Mouse (Mus musculus) cerebellum, postnatal 14 days (tissue): ENCODE data around the gene Smpdl3b.
A peak's percentile ranks its signal among the peaks of the same experiment; 100 is the strongest.
"Not testable (repeated sequence)": the region's sequence is repeated elsewhere in the genome, so short reads cannot be mapped to it uniquely, and the experiment has no call there.

Source experiments
- DNase-seq, 2 experiments: peaks; one replicate each; pipeline ENCODE4 v3.0.0; 2021; ENCODE audit warnings: mixed read lengths in 2 of 2

Gene Smpdl3b

GRCm38 (mm10) chr4:132778562-132779201 is 21.6 kb upstream of the Smpdl3b start:
- no peak for DNase-seq

DNA sequence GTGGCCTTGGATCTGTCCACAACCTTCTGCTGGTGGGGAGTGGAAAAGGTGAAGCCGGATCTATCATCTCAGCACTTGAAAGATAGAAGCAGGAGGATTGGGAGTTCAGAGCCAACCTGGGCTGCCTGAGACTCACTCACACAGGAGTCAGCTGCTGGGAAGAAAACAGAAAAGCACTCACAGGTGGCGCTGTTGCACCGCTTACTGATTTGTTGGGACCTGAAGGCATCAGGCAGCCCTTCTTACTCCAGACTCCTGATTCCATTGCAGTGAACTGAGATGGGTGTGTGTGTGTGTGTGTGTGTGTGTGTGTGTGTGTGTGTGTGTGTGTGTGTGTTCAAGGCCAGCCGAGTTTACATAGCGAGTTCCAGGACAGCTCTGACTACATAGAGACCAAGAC is 19.7 kb upstream of the Smpdl3b start:
- DNase-seq, result peak; percentile 57 to 76

DNA sequence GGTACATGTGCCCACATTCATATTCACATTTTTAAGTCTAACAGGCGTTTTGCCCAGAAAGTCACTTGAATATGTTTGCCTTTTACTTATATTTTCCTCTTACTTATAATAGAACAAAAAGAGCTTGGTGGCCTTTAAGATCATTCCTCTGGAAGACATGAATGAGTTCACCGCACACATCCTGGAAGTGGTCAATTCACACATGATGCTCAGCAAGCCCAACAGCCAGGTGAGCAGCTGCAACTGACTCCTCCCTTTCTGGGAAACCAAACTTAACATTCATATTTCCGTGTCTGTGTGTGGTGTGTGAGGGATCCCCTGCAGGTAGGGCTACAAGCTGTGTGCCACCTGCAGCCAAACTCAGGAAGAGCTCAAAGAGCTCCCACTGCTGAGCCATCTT is 17.9 kb upstream of the Smpdl3b start:
- no peak for DNase-seq

- no peak for DNase-seq
Measured at GRCm38 (mm10) chr4:132771776-132772175, 14.7 kb upstream of the Smpdl3b start.

GRCm38 (mm10) chr4:132767914-132768876 is 11.1 kb upstream of the Smpdl3b start, which contains the start of gene Rpa2:
Gene Rpa2, plus strand, starts transcription at chr4:132768332.
- DNase-seq, result peak; percentile 99 to 100

DNA sequence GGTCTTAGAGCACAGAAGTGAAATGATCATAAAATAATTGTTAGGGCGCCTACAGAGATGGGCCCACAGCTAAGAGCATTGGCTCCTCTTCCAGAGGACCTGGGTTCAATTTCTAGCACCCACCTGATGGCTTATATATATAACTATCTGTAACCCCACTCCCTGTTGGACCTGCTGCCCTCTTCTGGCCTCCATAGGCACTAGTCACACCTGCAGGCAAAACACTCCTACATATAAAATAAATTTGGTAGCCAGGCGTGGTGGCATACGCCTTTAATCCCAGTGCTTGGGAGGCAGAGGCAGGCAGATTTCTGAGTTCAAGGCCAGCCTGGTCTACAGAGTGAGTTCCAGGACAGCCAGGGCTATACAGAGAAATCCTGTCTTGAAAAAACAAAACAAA is 6.1 kb upstream of the Smpdl3b start:
- DNase-seq, result not testable (repeated sequence)

DNA sequence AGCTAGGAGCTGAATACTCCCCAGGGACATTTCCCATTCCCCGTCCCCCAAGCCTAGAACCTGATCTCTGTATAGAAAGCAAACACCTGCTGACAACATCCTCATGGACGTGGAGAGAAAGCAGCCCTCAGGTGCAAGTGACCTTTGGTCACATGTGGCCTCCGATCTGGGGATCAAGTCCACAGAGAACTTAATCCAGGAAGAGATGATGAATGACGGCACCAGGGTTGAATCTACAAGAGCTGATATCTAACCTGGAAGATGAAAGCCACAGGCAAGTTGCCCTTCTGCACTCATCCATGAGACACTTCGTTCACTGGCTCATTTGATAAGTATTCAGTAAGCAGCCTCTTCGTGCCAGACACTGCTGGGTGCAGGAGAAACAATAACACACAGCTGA is 5.5 kb upstream of the Smpdl3b start:
- no peak for DNase-seq

DNA sequence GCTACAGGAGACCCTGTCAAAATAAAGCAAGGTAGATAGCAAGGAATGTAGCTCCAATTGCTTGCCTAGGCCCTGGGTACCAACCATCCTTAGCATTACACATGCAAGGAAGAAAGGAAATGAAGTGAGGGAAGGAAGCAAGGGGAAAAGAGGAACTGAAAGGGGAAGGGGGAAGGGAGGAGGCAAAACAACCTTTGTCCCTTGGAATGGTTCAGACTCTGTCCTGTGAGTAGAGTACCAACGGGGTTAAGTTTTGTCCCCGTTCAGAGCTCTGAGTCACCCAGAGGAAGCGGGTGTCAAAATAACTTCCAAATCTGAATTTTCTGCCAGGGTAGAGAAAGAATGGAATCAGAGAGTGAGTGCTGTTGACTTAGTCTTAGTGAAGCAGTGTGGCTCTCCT is 3.2 kb upstream of the Smpdl3b start:
- DNase-seq, result no peak

DNA sequence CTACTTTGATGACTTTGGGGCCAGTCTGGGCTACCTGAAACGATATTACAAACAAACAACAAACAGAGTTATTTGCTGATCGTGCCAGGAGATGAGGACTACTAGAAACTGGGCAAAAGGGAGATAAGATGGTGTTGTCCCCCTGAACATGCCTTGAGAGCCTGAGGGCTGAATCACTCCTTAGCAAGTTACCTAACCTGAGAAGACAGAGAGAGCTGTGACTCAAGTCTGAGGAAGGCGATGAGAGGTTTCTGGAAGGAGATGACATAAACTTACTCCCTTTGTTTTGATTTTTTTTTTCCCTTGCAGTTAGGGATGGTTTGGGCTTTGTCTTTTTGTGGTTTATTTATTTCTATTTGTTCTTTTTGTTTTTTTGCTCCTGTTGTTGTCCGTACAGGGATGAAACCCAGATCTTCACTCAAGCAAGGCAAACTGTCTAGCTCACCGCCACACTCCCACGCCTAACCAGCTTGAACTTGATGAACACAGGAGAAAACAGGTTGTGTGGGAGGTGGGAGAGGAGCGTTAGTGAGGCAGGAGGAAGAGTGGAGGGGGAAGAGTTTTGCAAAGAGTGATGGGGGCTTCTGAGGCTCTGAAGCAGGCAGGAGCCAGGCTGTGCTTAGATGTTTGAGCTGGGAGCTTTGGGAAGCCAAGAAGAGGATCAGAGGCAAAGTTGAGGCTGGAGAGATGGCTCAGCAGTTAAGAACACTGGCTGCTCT is 740 bp upstream of the Smpdl3b start:
- no peak for DNase-seq

DNA sequence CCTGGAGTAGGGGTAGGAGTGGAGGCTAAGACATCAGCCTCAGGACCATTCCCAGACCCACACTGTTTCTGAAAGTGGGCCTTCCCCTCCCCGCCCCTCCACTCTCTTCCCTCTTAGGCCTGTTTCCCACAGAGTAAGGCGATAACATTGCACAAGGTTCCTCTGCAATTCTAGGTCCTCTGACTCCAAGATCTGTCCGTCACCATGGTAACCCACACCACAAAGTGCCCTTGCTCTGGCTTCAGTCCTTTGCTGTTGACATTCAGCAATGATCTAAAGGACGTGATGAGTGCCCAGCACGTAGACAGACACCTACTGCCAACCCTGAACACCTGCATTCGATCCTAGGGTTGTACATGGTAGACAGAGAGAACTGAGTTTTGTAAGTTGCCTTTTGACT is 4.1 kb downstream of the Smpdl3b start:
- no peak for DNase-seq

DNA sequence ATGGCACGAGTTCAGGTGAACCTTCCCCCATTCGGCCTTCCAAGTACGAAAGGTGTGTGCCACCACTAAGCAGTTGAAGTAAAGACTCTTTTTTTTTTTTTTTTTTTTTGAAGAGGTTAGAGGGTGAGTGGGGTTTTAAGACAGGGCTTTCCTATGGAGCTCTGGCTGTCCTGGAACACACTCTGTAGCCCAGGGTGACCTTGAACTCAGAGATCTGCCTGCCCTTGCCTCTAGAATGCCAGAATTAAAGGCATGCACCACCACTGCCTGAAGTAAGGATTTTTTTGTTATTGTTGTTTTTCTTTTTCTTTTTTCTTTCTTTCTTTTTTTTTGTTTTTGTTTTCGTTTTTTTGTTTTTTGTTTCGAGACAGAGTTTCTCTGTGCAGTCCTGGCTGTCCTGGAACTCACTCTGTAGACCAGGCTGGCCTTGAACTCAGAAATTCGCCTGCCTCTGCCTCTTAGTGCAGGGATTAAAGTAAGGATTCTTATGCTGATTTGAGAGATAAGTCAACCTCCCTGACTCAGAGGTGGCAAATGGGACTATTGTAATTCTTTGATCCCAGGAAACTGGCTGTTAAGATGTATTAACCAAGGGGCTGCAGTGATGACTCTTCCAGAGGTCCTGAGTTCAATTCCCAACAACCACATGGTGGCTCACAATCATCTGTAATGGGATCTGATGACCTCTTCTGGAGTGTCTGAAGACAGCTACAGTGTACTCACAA is 7.6 kb downstream of the Smpdl3b start:
- no peak for DNase-seq

GRCm38 (mm10) chr4:132748778-132749177 is 8.3 kb downstream of the Smpdl3b start:
- DNase-seq, result no peak

DNA sequence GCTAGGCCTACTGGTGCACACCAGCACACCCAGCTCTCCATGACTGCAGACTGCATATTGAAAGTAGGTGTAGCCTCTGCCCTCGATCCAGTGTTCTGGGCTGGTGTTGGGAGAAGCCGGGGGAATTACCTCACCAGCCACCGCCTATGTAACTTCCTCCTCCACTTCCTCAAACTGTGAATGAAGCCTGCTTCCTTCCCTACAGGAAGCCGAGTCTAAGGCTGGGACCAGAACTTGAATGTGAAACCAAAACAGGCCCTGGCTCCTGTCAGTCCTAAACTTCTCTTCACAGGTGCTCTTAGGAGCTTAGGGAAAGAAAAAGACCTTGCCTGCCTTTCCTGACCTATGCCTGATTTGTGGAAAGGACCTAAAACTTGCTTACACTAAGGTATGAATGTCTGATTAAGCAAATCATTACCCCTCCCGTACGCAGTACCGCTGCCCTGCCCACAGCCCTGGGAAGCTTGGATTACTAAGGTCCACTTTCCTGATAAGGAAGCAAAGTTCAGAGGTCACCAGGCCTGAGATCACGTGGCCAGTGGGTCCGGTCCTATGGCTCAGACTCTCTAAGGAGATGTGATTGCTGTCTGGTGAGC is 9.3 kb downstream of the Smpdl3b start:
- no peak for DNase-seq

DNA sequence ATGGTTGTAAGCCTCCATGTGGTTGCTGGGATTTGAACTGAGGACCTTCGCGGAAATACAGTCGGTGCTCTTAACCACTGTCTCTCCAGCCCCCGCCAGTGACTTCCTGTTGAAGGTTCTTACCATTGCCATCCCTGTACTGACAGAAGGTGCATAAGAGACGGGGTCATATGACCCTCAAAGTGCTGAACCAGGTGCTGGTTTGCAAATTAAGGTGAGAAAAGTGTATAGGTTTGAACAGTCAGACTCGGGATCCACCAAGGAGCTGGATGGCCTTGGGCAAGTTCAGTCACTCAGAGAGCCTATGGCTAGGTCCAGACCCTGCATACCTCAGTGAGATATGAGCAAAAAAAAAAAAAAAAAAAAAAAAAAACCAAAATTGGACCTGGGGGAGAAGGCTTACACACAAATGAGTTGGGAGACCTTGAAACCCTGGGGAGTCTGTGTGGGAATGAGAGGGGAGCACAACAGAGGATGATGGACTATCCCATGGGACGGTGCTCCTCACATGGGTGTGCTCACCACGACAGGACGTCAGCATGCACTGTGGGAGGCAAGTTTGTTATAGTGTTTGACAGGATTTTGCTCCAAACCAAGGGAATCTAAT is 10.0 kb downstream of the Smpdl3b start:
- DNase-seq, result no peak

- DNase-seq, result no peak
Measured at GRCm38 (mm10) chr4:132743992-132744911, 12.8 kb downstream of the Smpdl3b start.

DNA sequence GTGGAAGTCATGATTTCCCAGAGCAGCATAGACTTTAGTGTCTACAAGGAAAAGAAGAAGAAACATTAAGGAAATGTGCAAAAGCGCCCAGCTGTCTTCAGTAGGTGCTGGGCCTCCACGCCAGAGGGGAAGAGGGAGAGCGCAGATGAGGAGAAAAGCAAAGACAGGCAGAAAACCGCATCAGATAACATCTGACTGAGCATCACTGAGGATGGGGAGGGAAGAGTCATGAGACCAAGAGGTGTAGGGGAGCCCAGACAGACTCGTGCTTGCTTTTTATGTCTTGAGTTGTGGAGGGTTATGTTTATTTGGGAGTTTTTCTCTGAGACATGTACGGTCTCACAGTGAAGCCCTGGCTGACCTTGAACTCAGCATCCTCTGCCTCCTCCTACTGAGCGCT is 15.6 kb downstream of the Smpdl3b start:
- no peak for DNase-seq

DNA sequence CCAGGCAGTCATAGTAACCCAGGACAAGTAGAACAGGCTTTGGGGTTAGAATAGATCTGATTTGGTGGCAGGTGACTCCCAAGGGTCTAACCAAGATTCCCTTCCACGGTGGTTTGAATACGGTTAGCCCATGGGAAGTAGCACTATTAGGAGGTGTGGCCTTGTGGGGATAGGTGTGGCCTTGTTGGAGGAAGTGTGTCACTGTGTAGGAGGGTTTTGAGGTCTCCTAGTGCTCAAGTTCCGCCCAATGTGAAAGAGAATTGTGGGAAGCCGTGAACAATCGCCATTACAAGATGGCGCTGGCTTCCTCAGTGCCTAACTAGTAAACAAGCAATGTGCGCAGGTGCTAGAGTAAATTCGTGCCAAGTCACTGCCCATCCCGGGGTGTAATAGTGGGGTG is 19.9 kb downstream of the Smpdl3b start:
- DNase-seq, result not testable (repeated sequence)

DNA sequence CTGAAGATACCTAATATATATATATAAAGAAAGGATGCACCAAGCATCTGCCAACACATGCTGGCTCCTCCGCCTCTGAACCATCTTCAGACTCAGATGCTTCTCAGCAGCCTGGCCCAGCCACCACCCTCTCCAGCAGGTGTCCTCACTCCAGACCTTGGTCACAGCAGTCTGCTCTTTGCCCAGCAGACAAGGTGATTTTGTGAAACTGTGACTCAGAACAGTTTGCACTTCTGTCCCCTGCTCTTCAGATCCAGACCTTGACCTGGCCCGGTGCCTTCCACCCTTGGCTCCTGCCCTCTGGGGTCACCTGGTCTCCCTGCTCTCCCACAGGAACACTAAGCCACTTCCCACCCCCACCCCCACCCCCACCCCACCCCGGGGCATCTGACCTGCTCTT is 21.2 kb downstream of the Smpdl3b start:
- DNase-seq, result no peak

DNA sequence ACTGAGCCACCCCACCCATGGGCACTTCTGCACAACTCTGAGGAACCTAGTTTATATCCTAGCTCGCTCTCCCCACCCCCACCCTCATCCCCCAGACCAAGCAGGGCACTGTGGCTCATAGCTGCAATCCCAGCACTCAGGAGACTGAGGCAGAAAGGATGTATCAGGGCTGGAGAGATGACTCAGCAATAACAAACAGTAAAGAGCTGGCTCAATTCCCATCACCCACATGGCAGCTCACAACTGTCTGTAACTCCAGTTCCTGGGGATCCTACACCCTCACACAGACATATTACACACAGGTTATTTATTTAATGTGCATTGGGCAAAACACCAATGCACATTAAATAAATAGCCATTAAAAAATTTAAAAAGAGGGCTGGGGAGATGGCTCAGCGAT is 21.7 kb downstream of the Smpdl3b start:
- no peak for DNase-seq

- no peak for DNase-seq
Measured at GRCm38 (mm10) chr4:132734766-132735165, 22.3 kb downstream of the Smpdl3b start.
